Mouse (Mus musculus) thymus, postnatal 14 days (tissue): ENCODE measurements around the gene Arhgef12.
"Not testable (repeated sequence)": the region's sequence is repeated elsewhere in the genome, so short reads cannot be mapped to it uniquely, and the experiment has no call there.

ENCODE experiments used
- DNase-seq: peaks from one replicate; pipeline ENCODE4 v3.0.0; 2021

Arhgef12 gene

GRCm38 (mm10) chr9:43107187-43107517 lies at the start of gene Arhgef12:
Gene Arhgef12, minus strand, starts transcription at chr9:43107239.
- no peak for DNase-seq

- DNase-seq, result no peak
These were observed 48.9 kb upstream of the Arhgef12 start for GRCm38 (mm10) chr9:43155960-43156359.

- DNase-seq, result no peak
These were observed 44.7 kb upstream of the Arhgef12 start for GRCm38 (mm10) chr9:43151779-43152178.

DNA sequence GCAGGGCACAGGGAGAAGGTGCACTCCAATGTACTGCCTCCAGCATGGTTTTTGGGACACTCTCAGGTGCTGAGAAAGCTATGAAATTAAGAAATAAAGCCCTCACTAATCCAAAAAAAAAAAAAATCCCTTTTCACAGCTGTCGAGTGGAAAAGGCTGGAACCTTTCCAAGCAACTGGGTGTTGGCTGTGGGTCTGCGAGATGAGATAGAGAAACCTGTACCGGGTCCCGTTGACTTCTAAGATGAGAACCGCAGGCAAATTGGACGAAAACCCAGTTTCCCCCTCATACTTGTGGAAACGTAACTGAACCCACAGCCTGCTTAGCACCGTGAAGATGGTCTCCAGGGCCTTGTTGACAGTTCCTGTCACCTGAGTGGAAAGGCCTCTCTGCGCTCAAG lies 43.9 kb upstream of the Arhgef12 start:
- DNase-seq, result no peak

GRCm38 (mm10) chr9:43150075-43150474 lies 43.0 kb upstream of the Arhgef12 start:
- DNase-seq, result no peak

DNA sequence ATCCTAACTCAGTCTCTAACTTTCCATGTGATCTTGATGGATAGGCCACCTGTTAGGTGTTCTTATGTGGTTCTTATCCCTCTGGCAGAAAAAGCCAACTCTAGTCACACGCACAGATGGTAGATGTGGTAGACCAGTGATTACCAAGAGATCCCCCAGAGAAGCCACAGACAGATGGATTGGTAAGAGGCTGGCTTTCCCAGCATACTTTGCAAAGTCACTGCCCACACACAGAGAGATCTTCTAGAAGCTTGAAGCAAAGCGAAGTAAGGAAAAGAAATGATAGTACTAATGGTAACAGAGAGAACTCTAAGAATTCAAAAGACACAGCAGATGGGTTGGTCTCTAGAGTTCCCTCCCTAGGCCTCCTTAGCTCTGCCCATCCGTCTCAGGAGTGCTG lies 42.5 kb upstream of the Arhgef12 start:
- DNase-seq, result no peak

- DNase-seq, result no peak
These were observed 38.2 kb upstream of the Arhgef12 start for GRCm38 (mm10) chr9:43145196-43145595.

DNA sequence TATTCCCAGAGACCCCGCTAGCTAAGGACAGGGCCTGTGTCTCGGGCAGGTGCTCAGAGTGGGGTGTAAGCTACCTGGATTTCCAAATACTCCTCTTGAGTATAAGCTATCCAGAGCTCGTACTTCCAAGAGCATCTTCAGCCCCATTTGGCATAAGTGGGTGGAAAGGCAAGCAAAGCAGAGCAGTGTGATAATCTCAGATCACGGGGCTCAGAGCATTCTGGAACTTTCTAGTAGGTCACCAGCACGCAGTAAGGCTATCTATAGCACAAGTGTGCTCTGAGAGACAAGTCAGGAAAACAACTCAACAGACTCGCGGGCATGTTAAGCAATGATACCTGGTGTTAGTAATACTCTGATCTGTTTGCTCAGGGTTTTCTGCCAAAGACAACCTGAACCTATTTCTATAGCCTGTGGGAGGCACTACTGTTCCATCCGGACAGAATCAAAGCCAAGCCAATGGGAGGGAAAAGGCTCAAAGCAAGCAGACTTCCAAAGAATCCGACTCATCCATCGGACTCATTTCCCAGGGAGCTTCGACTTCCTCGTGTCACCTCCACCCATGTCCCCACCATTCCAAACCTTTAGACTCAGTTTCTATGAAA lies 37.3 kb upstream of the Arhgef12 start:
- no peak for DNase-seq

- DNase-seq, result peak; percentile 41
These were observed 34.8 kb upstream of the Arhgef12 start for GRCm38 (mm10) chr9:43141839-43142238.

DNA sequence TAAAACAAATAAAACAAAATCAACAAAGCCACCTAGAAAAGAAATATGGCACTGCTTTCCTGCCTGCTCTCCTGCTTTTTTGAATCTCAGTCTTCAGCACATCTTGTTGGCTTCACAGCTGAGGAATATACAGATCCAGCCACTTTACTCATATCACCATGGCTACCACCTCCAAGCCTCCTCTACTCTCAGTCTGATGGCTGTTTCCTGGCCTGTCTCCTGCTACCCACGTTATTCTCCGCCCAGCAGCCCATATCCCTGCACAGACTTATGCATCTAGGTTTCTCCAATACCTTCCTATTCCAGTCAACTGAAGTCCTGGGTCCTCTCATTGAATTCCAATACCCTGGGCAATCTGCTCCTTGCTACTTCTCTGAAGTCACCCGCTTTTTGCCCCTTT lies 26.5 kb upstream of the Arhgef12 start:
- DNase-seq, result no peak

- DNase-seq, result no peak
These were observed 25.3 kb upstream of the Arhgef12 start for GRCm38 (mm10) chr9:43132380-43132779.

DNA sequence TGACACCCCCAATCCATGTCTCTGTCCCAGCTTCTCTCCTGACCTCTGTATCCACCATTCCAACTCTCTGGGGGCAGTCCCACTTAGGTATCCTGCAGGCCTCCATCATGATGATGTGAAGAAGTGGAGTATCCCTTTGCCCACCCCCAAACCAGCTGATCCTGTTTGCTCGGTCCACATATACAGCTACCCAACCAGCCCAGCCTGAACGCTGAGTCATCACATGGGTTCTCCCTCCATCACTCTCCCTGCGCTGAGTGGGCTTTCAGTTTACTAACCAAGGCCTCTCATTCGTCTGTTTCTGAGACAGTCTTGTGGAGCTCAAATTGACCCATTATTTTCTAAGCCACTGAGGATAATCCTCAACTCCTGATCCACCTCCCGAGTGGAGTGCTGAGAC lies 24.9 kb upstream of the Arhgef12 start:
- no peak for DNase-seq

DNA sequence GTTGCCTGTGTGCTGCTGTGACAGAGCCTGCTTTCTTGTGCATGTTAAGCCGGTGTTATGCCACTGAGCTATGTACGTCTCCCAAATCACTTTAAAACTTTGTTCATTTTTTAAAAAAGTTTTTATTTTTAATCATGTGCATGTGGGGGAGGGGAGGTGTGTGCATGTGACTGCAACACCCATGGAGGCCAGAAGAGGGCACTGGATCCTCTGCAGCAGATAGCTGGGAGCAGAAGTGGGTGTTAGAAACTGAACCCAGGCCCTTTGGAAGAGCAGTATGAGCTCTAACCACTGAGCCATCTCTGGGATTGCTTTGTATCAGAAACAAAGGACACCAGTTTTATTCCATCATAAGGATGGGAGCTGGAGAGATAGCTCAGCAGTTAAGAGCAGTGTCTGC lies 23.6 kb upstream of the Arhgef12 start:
- no peak for DNase-seq

GRCm38 (mm10) chr9:43127101-43127787 lies 20.2 kb upstream of the Arhgef12 start:
- DNase-seq, result no peak

- DNase-seq, result no peak
These were observed 15.3 kb upstream of the Arhgef12 start for GRCm38 (mm10) chr9:43122379-43122778.

GRCm38 (mm10) chr9:43121948-43122347 lies 14.9 kb upstream of the Arhgef12 start:
- not testable (repeated sequence) for DNase-seq

DNA sequence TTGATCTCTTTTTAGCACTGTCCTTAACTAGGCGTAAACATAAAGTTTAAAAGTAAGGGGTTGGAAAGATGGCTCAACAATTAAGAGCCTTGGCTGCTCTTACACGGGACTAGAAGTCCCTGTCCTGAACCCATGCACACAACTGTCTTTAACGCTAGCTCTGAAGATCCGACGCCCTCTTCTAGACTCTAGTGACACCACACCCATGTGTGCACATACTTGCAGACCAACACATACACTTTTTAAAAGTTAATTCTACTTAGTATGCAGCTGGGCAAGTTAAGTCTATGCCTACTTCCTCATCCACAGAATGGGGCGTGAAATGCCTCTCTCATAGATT lies 9.9 kb upstream of the Arhgef12 start:
- no peak for DNase-seq

DNA sequence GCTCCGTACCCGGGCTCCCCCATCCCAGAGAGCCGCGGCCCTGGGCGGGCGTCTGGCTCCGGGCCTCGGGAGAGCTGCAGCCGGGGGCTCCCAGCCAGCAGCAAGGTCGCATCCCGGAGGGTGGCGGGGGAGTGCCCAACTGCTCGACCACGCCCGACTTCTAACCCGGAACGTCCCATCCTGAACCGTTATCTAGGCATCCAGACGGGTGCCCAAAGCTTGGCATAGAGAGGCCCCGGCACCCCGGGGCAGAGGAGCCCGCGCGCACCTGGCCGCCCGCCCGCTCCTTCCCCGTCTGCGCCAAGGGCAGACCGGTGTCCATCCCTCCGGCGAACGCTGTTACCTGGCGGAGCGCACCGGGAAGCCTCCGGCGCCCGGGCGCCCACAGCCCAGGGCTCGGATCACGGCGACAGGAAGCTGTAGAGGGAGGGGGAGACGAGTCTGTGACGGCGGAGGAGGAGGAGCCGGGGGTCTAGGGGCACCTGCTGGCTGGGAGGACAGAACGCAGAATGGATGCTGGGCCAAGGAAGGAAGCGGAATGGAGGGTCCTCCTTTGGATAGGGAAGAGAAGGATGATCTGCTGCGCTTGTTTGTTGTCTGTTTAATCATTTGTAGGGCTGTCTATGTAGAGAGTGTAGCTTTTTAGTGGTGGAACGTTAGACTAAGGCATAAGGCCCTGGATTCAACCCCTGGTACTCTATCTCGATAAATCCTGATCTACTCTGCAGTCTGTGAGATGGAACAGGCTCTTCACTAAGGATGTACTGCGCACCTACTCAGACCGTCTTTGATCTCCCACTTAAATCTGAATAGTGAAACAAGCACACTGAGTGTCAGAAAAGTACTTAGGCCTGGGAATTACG lies 9.3 kb upstream of the Arhgef12 start, which contains the start of gene Tmem136:
Gene Tmem136, minus strand, starts transcription at position 437 of the 863 bp plus-strand sequence.
- DNase-seq, result peak; percentile 26

DNA sequence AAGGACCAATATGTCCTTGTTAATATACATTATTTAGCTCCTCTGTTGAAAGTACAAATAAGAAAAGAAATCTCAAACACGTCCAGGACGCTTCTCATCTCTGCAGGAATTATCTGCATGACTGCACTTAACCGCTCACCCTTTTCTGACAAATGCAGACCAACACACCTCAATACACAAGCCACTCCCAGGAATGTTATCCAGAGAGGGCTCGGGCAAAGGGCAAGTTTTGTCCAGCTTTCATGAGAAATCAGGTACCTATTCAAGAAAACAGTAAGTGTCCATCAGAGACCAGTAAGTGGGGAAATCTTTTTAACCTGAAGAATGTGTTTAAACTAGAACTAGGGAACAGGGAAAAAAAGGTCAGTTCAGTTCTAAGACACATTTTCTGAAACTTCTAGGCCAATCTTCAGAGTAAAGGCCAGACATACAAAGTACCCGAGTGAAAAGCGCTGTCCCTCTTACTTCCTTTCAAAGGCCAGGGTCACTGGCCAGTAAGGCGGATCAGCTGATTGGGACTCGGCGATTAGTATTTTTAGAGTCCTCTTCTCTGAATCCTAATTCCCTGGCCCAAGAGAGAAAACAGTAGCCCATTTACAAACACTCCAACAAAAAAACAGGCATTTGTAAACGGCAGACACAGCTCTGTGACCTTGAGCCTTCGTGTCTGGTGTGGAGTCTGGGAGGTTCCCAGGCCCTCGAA lies 8.5 kb upstream of the Arhgef12 start:
- DNase-seq, result no peak

DNA sequence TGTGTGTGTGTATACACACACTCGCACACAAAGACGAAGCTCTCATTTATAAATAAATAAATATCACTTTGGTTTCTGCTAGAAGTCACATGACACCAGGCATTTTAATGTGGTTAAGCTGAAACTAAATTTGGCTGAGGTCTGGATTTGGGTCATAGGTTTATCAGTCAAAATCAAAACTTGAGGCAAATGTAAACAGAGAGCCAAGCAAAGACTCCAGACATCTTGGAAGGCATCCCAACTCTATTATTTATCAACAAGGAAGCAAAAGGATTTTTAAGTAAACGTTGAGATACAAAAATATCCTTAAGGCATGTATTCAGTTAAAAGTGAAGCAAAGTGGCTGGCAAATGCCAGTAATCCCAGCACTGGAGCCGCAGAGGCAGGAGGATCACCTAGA lies 7.8 kb upstream of the Arhgef12 start:
- DNase-seq, result no peak

- DNase-seq, result no peak
These were observed 3.4 kb upstream of the Arhgef12 start for GRCm38 (mm10) chr9:43110286-43110980.

DNA sequence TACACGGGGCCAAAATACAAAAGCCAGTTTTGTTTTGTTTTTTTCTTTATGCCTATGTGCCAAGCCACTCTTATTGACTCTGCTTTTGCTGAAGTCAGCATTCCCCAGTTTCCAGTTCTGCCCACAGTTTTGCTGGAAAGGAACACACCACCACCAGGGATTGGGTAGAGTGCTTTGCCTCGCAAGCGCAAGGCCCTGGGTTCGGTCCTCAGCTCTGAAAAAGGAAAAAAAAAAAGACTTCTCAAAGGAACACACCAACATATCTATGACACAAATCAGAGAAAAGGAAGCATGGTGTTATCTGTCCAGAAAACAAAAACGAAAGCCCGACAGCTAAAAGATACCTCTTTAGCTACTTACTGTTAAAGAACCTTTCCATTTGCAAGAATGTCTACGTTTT lies 2.1 kb upstream of the Arhgef12 start:
- DNase-seq, result no peak

GRCm38 (mm10) chr9:43108721-43109120 lies 1.7 kb upstream of the Arhgef12 start:
- no peak for DNase-seq
